Mouse (Mus musculus) ES-Bruce4 (cell line): Measurements from ENCODE around the gene Lekr1. TPM values are rescaled to one million over a fixed set of nuclear protein-coding genes. Genes with fewer than 3 reads are reported as not detected.
A peak's percentile ranks its signal among the peaks of the same experiment; 100 is the strongest.

ENCODE experiments used
- H3K27ac ChIP-seq: 2 replicates; pipeline ENCODE4 v1.5.1; 2012; ENCODE audit warnings: low read length, inconsistent platforms; ENCODE audit not compliant: insufficient read depth
- H3K27me3 ChIP-seq: 2 replicates; pipeline ENCODE4 v1.6.1; 2012; ENCODE audit warnings: mild to moderate bottlenecking, low read length, inconsistent platforms; ENCODE audit not compliant: control insufficient read depth, poor library complexity, insufficient read depth, severe bottlenecking
- H3K36me3 ChIP-seq: 2 replicates; pipeline ENCODE4 v1.6.1; 2012; ENCODE audit warnings: inconsistent platforms, mild to moderate bottlenecking, low read length, moderate library complexity; ENCODE audit not compliant: control insufficient read depth, poor library complexity, insufficient read depth, severe bottlenecking
- H3K4me1 ChIP-seq: one replicate; pipeline ENCODE4 v1.8.1; 2011; ENCODE audit warnings: low read length; ENCODE audit not compliant: control insufficient read depth, insufficient read depth
- H3K4me3 ChIP-seq: 2 replicates; pipeline ENCODE4 v1.5.1; 2011; ENCODE audit warnings: low read depth, mild to moderate bottlenecking, low read length
- H3K9ac ChIP-seq: 2 replicates; pipeline ENCODE4 v1.6.1; 2012; ENCODE audit warnings: low read depth, mild to moderate bottlenecking, inconsistent platforms; ENCODE audit not compliant: poor library complexity, severe bottlenecking
- H3K9me3 ChIP-seq: replicated peaks from 2 replicates; pipeline ENCODE4 v1.6.1; 2012; ENCODE audit warnings: mild to moderate bottlenecking, low read length, inconsistent platforms; ENCODE audit not compliant: control insufficient read depth, poor library complexity, insufficient read depth, severe bottlenecking
- CTCF ChIP-seq: IDR thresholded peaks from one replicate; pipeline ENCODE4 v1.8.1; 2011; ENCODE audit warnings: low read depth, low read length
- EP300 ChIP-seq: IDR thresholded peaks from 2 replicates; pipeline ENCODE4 v1.6.1; 2011; ENCODE audit warnings: low read depth, low read length; ENCODE audit not compliant: insufficient read depth
- POLR2A ChIP-seq: IDR thresholded peaks from one replicate; pipeline ENCODE4 v1.8.1; 2011; ENCODE audit warnings: low read length; ENCODE audit not compliant: insufficient read depth
- polyA plus RNA-seq: library from polyadenylated mRNA; stranded (reverse); fragments of >200 nt; gene quantifications from 2 replicates; pipeline ENCODE4 v1.2.4, GENCODE M21; 2011; ENCODE audit warnings: low read depth; ENCODE audit not compliant: missing spikeins, insufficient read depth, insufficient read length

Lekr1 gene
- polyA plus RNA-seq, 1 experiment, result 2.4 TPM

- no peaks in the 10 kb centered on the region for H3K27me3 ChIP-seq
- H3K36me3 ChIP-seq, result no peaks in the 10 kb centered on the region
- H3K4me1 ChIP-seq, result peaks cover 2% of the 10 kb centered on the region
- TF ChIP-seq EP300, result no peak
- TF ChIP-seq POLR2A, result no peak
- TF ChIP-seq CTCF, result no peak
- H3K9me3 ChIP-seq, result no peaks in the 10 kb centered on the region
- H3K27ac ChIP-seq, result no peak overlapping the region
- H3K9ac ChIP-seq, result no peak overlapping the region
- H3K4me3 ChIP-seq, result no peak overlapping the region
Measured at GRCm38 (mm10) chr3:65638896-65639295, 27.1 kb upstream of the Lekr1 start.

GRCm38 (mm10) chr3:65639454-65640014 lies 26.5 kb upstream of the Lekr1 start:
- TF ChIP-seq CTCF, result no peak
- TF ChIP-seq POLR2A, result no peak
- no peak for TF ChIP-seq EP300
- no peak overlapping the region for H3K9ac ChIP-seq
- no peak overlapping the region for H3K27ac ChIP-seq
- no peaks in the 10 kb centered on the region for H3K9me3 ChIP-seq
- H3K27me3 ChIP-seq, result no peaks in the 10 kb centered on the region
- no peaks in the 10 kb centered on the region for H3K36me3 ChIP-seq
- H3K4me3 ChIP-seq, result no peak overlapping the region
- H3K4me1 ChIP-seq, result peaks cover 2% of the 10 kb centered on the region

- Histone ChIP-seq H3K4me3 (peak overlapping the region; percentile 20; the same call in 1 of the 2 replicates), H3K36me3 (0 out of 2 replicates have a peak, but pooled peaks cover 2% of the 10 kb centered on the region), H3K27me3 (no peaks in the 10 kb centered on the region), H3K9me3 (peaks cover 5% of the 10 kb centered on the region; the same call in 1 of the 2 replicates), H3K9ac (no peak overlapping the region), H3K4me1 (peaks cover 3% of the 10 kb centered on the region), H3K27ac (no peak overlapping the region)
- TF ChIP-seq POLR2A (no peak), CTCF (no peak), EP300 (no peak)
Measured at GRCm38 (mm10) chr3:65642959-65643358, 23.1 kb upstream of the Lekr1 start.

GRCm38 (mm10) chr3:65643654-65644053 lies 22.4 kb upstream of the Lekr1 start:
- no peak for TF ChIP-seq EP300
- no peak for TF ChIP-seq POLR2A
- TF ChIP-seq CTCF, result no peak
- Histone ChIP-seq H3K4me3 (peak overlapping the region; percentile 46; the same call in 1 of the 2 replicates), H3K4me1 (peaks cover 6% of the 10 kb centered on the region), H3K36me3 (0 out of 2 replicates have a peak, but pooled peaks cover 2% of the 10 kb centered on the region), H3K9me3 (peaks cover 5% of the 10 kb centered on the region; the same call in 1 of the 2 replicates), H3K27ac (no peak overlapping the region), H3K27me3 (no peaks in the 10 kb centered on the region), H3K9ac (no peak overlapping the region)

- Histone ChIP-seq H3K27me3 (no peaks in the 10 kb centered on the region), H3K27ac (peak overlapping the region; percentile 53; the same call in 1 of the 2 replicates), H3K36me3 (0 out of 2 replicates have a peak, but pooled peaks cover 2% of the 10 kb centered on the region), H3K4me3 (no peak overlapping the region), H3K4me1 (peaks cover 8% of the 10 kb centered on the region), H3K9me3 (peaks cover 10% of the 10 kb centered on the region), H3K9ac (no peak overlapping the region)
- no peak for TF ChIP-seq EP300
- no peak for TF ChIP-seq POLR2A
- TF ChIP-seq CTCF, result no peak
Measured at GRCm38 (mm10) chr3:65647592-65647991, 18.4 kb upstream of the Lekr1 start.

- Histone ChIP-seq H3K27me3 (no peaks in the 10 kb centered on the region), H3K27ac (peak overlapping the region; percentile 22; the same call in 1 of the 2 replicates), H3K9me3 (peaks cover 13% of the 10 kb centered on the region), H3K4me1 (peaks cover 8% of the 10 kb centered on the region), H3K9ac (peak overlapping the region; percentile 42; the same call in 1 of the 2 replicates), H3K4me3 (no peak overlapping the region), H3K36me3 (0 out of 2 replicates have a peak, but pooled peaks cover 2% of the 10 kb centered on the region)
- TF ChIP-seq POLR2A (no peak), EP300 (0 out of 2 replicates have a peak, but pooled peaks have one; percentile 54), CTCF (no peak)
Measured at GRCm38 (mm10) chr3:65648913-65649312, 17.1 kb upstream of the Lekr1 start.
